Mouse (Mus musculus) right cerebral cortex, postnatal 4 days (tissue): ENCODE measurements around the gene 9930104L06Rik.

Source experiments
- DNase-seq: peaks from one replicate; pipeline ENCODE4 v3.0.0-alpha.2; 2022

The 9930104L06Rik gene

DNA sequence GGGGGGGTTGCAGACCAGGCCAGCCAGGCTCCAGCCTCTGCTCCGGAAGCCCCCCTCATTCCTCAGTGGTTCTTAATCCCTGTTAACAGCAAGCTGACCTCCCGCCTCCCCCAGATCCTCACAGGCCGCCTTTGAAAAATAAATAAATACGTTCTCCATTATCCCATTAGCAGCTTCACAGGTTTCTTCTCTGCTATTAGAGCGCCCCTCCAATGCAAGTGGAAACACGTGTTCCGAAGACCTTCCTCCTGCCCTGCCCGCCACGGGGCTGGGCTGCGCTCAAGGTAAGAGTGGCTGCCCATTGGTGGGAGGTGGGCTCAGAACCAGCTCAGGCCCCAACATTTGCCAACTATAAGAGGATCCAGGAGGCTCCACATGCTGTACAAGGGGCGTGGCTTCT is 25.7 kb downstream of the 9930104L06Rik start:
- no peak for DNase-seq

DNA sequence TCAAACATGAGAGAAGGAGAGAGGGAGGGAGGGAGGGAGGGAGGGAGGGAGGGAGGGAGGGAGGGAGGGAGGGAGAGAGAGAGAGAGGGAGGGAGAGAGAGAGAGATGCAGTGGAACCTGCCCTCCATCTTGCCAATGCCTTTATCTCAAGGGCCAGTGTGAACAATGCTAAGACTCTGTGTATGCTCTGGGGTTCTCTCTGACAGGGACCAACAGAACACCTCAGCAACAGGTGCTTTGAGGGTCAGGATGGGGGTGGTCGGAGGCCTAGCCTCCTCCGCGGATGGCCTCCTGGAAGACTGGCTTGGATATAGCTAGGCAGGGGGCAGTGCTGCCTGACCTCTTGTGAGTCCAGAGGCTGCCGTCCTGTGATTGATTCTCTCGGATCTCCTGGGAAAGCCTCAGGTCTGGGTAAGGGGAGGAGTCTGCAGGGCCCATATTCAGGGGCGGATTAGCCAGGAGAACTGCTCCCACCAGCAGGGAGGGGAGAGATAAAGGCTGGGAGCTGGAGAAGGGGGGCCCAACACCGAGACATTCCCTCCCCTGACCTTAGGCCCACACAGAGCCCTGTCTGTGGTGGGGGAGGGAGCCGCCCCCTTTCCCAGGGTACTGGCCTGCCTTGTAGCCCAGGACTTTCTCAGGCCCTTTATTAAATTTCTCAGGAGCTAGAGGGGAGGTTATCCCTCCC is 28.2 kb downstream of the 9930104L06Rik start:
- DNase-seq, result no peak

GRCm38 (mm10) chr4:124968711-124969110 is 31.9 kb downstream of the 9930104L06Rik start:
- no peak for DNase-seq

GRCm38 (mm10) chr4:124969219-124969848 is 32.5 kb downstream of the 9930104L06Rik start:
- DNase-seq, result no peak

DNA sequence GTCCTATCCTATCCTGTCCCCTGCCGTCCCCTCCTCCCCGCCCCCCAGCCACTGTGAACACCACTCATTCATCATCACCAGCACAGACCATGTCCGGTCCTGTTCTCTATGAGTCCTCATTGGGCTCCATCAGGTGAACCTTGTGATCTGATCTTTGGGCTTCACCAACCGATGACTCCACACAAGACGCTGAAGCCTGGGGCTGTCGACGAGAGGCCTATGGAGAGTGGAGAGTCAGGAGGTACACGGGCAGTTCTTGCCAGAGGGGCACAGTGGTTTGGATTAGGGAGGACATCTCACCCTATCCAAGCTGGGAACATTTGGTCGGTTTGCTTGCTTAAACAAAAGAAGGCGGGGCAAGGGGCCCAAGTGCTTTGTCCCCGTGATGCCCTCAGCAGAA is 33.3 kb downstream of the 9930104L06Rik start:
- DNase-seq, result no peak

- no peak for DNase-seq
Observed at GRCm38 (mm10) chr4:124970677-124971076, 33.8 kb downstream of the 9930104L06Rik start.

GRCm38 (mm10) chr4:124971094-124971493 is 34.2 kb downstream of the 9930104L06Rik start:
- no peak for DNase-seq

DNA sequence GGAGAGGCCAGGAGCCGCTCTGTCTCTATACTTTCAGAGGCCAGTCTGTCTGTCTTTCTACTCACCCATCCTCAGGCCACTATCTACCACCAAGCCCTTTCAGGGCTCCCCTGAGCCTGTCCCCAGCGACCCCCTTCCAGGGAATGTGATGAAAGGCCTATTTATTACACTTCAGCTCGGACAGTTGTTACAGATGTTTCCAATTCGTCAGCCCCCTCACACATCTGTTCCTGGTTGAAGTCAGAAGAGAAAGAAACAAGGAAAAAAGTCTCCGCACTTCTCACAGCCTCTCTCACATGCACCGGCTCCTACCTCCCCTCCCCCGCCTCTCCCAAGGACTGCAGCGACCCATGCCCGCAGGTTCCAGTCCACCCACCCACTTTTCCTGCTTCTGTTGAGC is 35.5 kb downstream of the 9930104L06Rik start:
- DNase-seq, result no peak

DNA sequence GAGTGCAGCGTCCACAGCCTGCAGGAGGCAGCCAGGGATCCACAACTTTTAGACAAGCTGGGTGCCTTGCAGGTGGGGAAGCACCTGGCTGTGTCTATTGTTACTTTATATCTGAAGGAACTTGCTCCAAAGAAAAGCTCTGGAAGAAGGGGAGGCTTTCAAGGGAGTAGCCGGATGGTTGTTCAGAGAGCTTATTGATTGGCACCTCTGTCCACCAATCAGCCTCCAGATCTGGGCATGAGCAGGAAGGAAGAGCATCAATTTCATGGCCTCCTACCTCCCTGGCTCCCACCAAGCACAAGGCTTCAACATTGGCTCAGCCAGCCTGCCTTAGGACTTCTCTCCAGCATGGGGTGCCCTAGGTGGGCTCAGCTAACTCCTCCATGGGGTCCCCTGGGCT is 36.4 kb downstream of the 9930104L06Rik start:
- DNase-seq, result no peak

- DNase-seq, result no peak
Observed at GRCm38 (mm10) chr4:124978201-124978600, 41.4 kb downstream of the 9930104L06Rik start.

DNA sequence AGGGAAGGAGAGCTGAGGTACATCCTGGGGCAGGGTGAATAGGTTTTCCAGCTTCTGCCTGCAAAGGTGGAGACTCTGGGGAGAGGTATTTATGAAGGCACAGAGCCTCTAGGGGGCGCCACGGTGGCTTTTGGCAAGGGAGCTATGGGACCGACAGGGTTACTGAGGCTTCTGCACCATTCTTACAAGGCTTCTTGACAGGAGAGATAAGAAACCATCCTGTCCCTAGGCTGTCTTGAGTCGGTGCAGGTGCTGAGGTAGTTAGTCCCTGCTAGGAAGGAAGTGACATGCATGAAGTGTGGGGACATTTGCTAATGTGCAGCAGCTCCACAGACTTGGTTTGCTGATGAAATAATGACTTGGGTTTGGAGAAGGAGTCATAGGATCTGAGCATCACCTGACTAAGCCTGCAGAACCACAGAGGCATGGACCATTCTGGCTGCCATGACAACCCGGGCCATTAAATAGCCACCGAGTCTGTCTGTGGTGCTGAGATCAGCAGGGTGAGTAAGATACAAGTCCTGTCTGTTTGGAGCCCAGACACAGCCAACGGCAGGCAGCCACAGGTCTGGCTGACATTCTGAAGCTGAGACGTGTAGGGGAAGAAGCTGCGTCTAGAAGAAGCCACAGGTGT is 47.2 kb downstream of the 9930104L06Rik start:
- DNase-seq, result no peak

GRCm38 (mm10) chr4:124984871-124985670 is 48.2 kb downstream of the 9930104L06Rik start:
- DNase-seq, result no peak

DNA sequence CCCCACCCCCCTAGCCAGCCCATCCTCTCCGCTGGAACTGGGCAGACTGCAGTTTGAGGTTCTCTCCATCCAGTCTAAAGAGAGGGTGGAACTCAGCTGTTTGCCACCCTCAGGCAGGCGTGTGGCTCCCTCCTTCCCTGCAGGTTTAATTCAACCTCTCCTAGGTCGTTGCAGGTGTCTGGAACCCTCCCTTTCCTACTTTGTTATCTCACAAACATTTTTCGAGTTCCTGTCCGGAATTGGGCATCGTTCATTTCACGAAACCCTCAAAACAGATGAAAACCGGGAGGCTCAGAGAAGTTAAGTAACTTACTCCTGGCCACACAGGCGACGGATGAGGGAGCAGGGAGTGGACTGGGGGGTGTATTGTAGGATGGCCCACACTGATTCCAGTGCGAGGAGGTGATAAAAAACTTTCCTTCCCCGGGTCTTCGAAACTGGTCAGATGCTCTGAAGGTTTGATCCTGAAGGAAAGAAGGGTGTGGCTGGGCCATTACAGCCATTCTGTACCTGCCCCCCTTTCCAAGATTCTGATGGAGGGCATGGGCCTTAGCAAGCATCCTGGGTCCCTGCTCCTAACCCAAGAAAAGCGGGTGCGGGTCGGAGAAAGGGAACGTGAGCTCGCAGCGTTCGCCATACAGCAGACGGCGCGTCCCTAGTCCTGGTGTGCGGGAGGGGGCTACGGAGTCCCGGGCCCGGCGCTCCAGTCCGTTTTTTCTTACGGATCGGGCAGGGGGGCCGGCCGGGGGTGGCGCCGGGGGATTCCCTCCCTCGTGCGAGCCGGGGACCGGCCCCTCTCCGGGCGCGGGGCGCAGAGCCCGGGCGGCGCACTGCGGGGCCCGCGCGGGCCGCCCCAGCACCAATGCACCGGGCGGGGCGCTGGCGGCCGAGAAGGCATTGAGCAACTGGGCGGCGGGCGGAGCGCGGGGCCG is 49.1 kb downstream of the 9930104L06Rik start, which contains the start of gene Rspo1:
Gene Rspo1, plus strand, starts transcription at position 760 of the 932 bp plus-strand sequence.
- no peak for DNase-seq

GRCm38 (mm10) chr4:124986739-124987710 is 50.2 kb downstream of the 9930104L06Rik start:
- DNase-seq, result no peak

GRCm38 (mm10) chr4:124987711-124988097 is 50.9 kb downstream of the 9930104L06Rik start:
- no peak for DNase-seq

- no peak for DNase-seq
Observed at GRCm38 (mm10) chr4:124988382-124988781, 51.5 kb downstream of the 9930104L06Rik start.

DNA sequence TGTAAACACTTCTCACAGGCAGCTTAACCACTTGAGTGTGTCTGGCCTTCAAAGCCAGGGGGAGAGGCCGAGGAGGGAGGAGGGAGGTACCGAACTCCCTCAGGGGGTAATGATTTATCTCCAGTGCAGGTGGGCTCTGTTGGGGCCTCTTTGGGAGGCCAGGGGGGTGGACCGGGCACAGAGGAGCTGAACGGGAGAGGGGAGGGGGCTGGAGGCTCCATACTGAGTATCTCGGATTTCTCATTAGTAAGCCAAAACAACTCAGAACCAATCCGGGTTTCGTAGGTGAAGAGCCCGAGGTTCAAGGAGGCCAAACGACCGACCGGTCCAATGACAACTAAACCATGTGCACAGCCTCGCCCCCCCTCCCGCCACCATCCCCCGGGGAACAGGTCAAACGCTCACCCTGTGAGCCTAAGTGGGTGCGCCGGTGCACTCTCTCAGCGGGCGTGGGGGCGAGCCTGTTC is 53.0 kb downstream of the 9930104L06Rik start:
- no peak for DNase-seq

DNA sequence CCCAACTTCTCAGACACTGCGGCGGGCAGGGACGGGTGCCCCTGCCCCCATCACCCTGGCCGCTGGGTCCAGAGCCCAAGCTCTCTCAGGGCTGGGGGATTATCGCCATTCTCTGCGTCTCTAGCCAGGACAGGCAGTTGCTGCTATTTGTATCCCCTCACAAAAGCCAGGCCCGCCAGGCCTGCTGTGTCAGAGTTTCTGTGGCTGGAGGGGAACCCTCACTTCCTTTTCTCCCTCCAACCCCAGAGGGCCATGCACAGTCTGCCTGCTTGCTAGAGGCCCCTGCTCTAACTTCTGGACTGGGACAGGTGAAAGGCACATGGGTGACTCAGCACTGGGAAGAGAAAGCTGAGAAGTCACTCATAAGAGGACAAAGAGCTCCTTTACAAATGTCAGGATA is 53.5 kb downstream of the 9930104L06Rik start:
- DNase-seq, result no peak
